In the genomic region with DNA sequence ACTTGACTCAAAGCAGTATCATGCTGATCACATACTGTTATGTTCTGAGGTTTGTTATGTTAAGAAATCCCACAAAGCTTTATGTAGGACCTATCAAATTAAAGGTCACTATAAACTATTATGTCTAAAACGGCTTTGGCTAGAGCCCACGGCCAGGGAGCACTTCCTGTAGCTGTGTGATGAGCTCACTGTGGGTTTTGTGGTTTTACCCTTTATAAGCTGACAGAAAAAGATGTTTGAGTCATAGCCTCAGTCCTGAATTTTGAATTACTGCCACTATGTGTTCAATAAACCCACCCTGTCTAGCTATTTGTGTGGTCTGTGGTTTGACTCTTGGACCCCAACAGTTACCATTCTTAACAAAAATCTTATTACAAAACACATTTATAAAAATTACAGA, we compare ENCODE assay signal across 12 mouse cellular contexts.
DNase-seq lines count a peak whose midpoint lies in the region; ATAC-seq lines count a peak whose summit lies in the region.
"Had no signal": no experiment of that assay in that cellular context is flagged by ENCODE, and none has a peak within 500 bp of the region (broad histone marks: within the 10 kb centered on the region; RNA-seq: fewer than 3 reads in every experiment).

No protein-coding gene starts in this region.

- 72% methylated on average over 2 of the region's 2 CpGs for WGBS in forebrain, embryonic 16.5 days

- peak; percentile 30 for DNase-seq in thymus, postnatal 0 days (ENCODE audit: low spot score)
- DNase-seq in thymus, postnatal 10 days (ENCODE audit: low spot score in 2 of 2): no peak
- DNase-seq in T-cell, adult 2 months (ENCODE audit: low spot score): peak; percentile 65
- DNase-seq in lung, postnatal 36 days: peak; percentile 43
- DNase-seq in layer of hippocampus, adult 18-20 months (ENCODE audit: low spot score in 2 of 2): no peak
- DNase-seq in layer of hippocampus, adult 9-10 months (ENCODE audit: low spot score): no peak
- DNase-seq in spleen, postnatal 4 days (ENCODE audit: low spot score in 2 of 2): no peak
- DNase-seq: cerebellum, postnatal 25 days; liver, postnatal 0 days; thymus, postnatal 14 days had no signal

- H3K9ac ChIP-seq in forebrain, embryonic 16.5 days (replicated peaks; ENCODE audit: low read depth, low read length): no peak overlapping the region
- H3K9ac ChIP-seq: liver, postnatal 0 days had no signal

- no peaks in the 10 kb centered on the region for H3K27me3 ChIP-seq in forebrain, embryonic 16.5 days (replicated peaks; ENCODE audit: control insufficient read depth, insufficient read depth, low read length)

- no peak overlapping the region for H3K4me2 ChIP-seq in forebrain, embryonic 16.5 days (ENCODE audit: low read length)

- no peak overlapping the region for H3K4me3 ChIP-seq in forebrain, embryonic 16.5 days (replicated peaks; ENCODE audit: low read length)

- no peak overlapping the region for H3K27ac ChIP-seq in forebrain, embryonic 16.5 days (ENCODE audit: low read length)

- H3K36me3 ChIP-seq in forebrain, embryonic 16.5 days (ENCODE audit: control insufficient read depth, insufficient read depth): peaks cover 3% of the 10 kb centered on the region

- no peak for ATAC-seq in forebrain, embryonic 16.5 days
- ATAC-seq: liver, postnatal 0 days; midbrain, embryonic 16.5 days had no signal

- no peaks in the 10 kb centered on the region for H3K4me1 ChIP-seq in forebrain, embryonic 16.5 days (replicated peaks; ENCODE audit: control insufficient read depth, insufficient read depth, low read length)

- H3K9me3 ChIP-seq in forebrain, embryonic 16.5 days (ENCODE audit: control insufficient read depth, low read length): no peaks in the 10 kb centered on the region

Comparison
In these comparisons a context has a peak if more than half of its experiments do, and no peak if none do; other contexts are left out.
1. DNase-seq: peak in thymus, postnatal 0 days (single experiment), T-cell, adult 2 months (single experiment) and lung, postnatal 36 days (single experiment); none in thymus, postnatal 10 days (0 of 2), layer of hippocampus, adult 18-20 months (0 of 2), layer of hippocampus, adult 9-10 months (single experiment) and spleen, postnatal 4 days (0 of 2).